Mouse (Mus musculus) limb, embryonic 12.5 days (tissue): ENCODE measurements around the gene Tns1. TPM values are rescaled to one million over a fixed set of nuclear protein-coding genes. Genes with fewer than 3 reads are reported as not detected.

ENCODE experiments used
- ATAC-seq: fragments of 200-750 bp; cut with Nextera tagmentation; 2 replicates; pipeline ENCODE4 v1.8.0; 2017; ENCODE audit warnings: low read depth, moderate TSS enrichment; ENCODE audit not compliant: insufficient number of reproducible peaks, insufficient read depth, low FRiP score, low TSS enrichment
- H3K27ac ChIP-seq: fragments of 300-500 bp; sonication (generic); 2 replicates; pipeline ENCODE4 v1.5.1; 2016; ENCODE audit warnings: mild to moderate bottlenecking, moderate library complexity
- H3K27me3 ChIP-seq: fragments of 300-500 bp; sonication (generic); 2 replicates; pipeline ENCODE4 v1.6.1; 2016; ENCODE audit warnings: mild to moderate bottlenecking, moderate library complexity
- H3K36me3 ChIP-seq: fragments of 300-500 bp; sonication (generic); 2 replicates; pipeline ENCODE4 v1.6.1; 2016; ENCODE audit warnings: mild to moderate bottlenecking, moderate library complexity
- H3K4me1 ChIP-seq: fragments of 300-500 bp; sonication (generic); replicated peaks from 2 replicates; pipeline ENCODE4 v1.6.1; 2016
- H3K4me2 ChIP-seq: fragments of 300-500 bp; sonication (generic); 2 replicates; pipeline ENCODE4 v1.6.1; 2016; ENCODE audit warnings: mild to moderate bottlenecking, moderate library complexity
- H3K4me3 ChIP-seq: fragments of 300-500 bp; sonication (generic); replicated peaks from 2 replicates; pipeline ENCODE4 v1.5.1; 2016; ENCODE audit warnings: mild to moderate bottlenecking
- H3K9ac ChIP-seq: fragments of 300-500 bp; sonication (generic); replicated peaks from 2 replicates; pipeline ENCODE4 v1.6.1; 2016; ENCODE audit warnings: mild to moderate bottlenecking, moderate library complexity
- H3K9me3 ChIP-seq: fragments of 300-500 bp; sonication (generic); 2 replicates; pipeline ENCODE4 v1.6.1; 2016; ENCODE audit warnings: mild to moderate bottlenecking, moderate library complexity
- WGBS: fragments of 180-500 bp; shearing (Covaris S2); methylation state at CpG from one replicate; pipeline ENCODE4 v1.1.7; 2016; 5-methylcytosine and 5-hydroxymethylcytosine counted together
- polyA plus RNA-seq: library from polyadenylated mRNA; unstranded; fragments of >200 nt; fragmentation: Nextera tagmentation; extraction: Ambion mirVana; gene quantifications from 2 replicates; pipeline ENCODE4 v1.2.1, GENCODE M21; 2016

The Tns1 gene
- polyA plus RNA-seq, 1 experiment from 2014 or later: 36.7 TPM

- WGBS: 41% methylated on average over 3 of the region's 3 CpGs
- Histone ChIP-seq H3K4me2 (0 out of 2 replicates have a peak overlapping the region, but pooled peaks have one; percentile 48), H3K4me3 (no peak overlapping the region), H3K9me3 (no peaks in the 10 kb centered on the region), H3K27me3 (no peaks in the 10 kb centered on the region), H3K9ac (no peak overlapping the region), H3K4me1 (peaks cover 78% of the 10 kb centered on the region), H3K27ac (peak overlapping the region; percentile 90), H3K36me3 (peaks cover 2% of the 10 kb centered on the region; the same call in 1 of the 2 replicates)
- ATAC-seq: no peak
These were observed 81.4 kb downstream of the Tns1 start for GRCm38 (mm10) chr1:74042711-74043467.

- H3K4me2 ChIP-seq: peak overlapping the region; percentile 48
- no peaks in the 10 kb centered on the region for H3K27me3 ChIP-seq
- H3K4me3 ChIP-seq: no peak overlapping the region
- no peaks in the 10 kb centered on the region; the same call in 1 of the 2 replicates for H3K36me3 ChIP-seq
- no peak overlapping the region for H3K9ac ChIP-seq
- H3K27ac ChIP-seq: peak overlapping the region; percentile 90
- H3K9me3 ChIP-seq: no peaks in the 10 kb centered on the region
- ATAC-seq: peak; percentile 57
- H3K4me1 ChIP-seq: peaks cover 82% of the 10 kb centered on the region
- 9% methylated on average over 8 of the region's 8 CpGs for WGBS
These were observed 82.6 kb downstream of the Tns1 start for GRCm38 (mm10) chr1:74041692-74042091.

DNA sequence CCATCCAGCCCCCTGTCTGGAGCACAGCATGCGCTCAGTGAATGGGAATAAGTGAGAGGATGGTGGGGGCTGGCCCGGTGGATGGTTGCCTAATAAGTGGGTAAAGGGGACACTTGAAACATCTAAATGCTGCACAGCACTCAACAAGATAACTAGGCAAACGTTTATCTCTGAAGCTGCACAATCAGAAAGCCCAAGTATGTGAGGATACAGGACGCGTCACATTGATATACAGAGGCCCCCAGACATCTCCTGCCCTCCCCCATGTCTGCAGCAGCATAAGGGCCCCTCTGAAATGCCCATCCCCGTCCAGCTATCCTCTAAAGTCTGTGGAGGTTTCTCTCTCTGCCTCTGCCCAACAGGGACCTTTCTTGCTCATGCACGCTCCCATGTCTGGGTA lies 83.1 kb downstream of the Tns1 start:
- H3K4me3 ChIP-seq: no peak overlapping the region

DNA sequence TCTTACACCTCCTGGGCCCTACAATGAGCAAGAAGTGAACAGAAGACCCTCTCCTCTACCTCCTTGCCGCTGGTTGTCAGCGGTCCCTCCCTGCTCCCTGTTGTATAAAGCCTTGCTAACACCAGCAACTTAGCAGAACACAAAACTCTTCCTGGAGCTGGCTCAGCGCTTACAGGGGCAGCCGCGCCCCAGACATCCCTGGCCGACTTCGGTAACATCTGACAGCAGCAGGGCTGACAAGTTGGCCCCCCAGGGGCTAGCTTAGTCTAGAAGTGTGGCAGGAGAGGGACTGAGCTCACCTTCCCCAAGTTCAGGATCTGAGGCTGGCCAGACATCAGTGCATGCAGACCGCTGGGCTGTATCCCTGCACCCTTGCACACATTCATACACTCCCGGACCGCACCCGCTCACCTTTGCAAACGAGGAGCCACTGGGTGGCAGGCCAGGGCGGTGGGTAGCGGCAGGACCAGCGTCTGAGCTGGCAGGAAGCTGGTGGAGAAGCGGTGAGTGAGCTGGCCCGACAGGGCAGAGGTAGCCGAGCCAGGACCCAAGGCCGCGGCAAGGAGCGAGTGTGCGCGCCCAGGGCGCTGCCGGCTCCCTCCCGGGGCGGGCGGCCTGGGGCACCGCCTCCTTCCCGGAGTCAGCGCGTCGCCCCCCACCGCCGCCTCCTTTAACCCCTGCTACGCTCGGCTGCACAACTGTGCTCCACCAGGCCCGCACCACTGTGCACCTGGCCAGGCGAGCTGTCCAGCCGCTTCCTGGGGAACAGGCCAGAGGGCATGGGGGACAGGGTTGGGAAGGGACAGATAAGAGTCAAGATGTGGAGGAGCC lies 87.5 kb downstream of the Tns1 start:
- Histone ChIP-seq H3K36me3 (no peaks in the 10 kb centered on the region; the same call in 1 of the 2 replicates), H3K4me2 (peak overlapping the region; percentile 65), H3K4me3 (peak overlapping the region; percentile 46), H3K9ac (peak overlapping the region; percentile 55), H3K27me3 (no peaks in the 10 kb centered on the region), H3K4me1 (peaks cover 92% of the 10 kb centered on the region), H3K27ac (peak overlapping the region; percentile 73), H3K9me3 (no peaks in the 10 kb centered on the region)
- WGBS: 2% methylated on average over 40 of the region's 40 CpGs
- ATAC-seq: 0 out of 2 replicates have a peak, but pooled peaks have one; percentile 44

More for the DNA sequence above, 83.1 kb downstream of the Tns1 start:
- WGBS: 37% methylated on average over 7 of the region's 7 CpGs
- no peak for ATAC-seq
- Histone ChIP-seq H3K4me1 (peaks cover 87% of the 10 kb centered on the region), H3K4me2 (peak overlapping the region; percentile 48), H3K36me3 (no peaks in the 10 kb centered on the region; the same call in 1 of the 2 replicates), H3K27ac (peak overlapping the region; percentile 90), H3K9me3 (no peaks in the 10 kb centered on the region), H3K9ac (no peak overlapping the region), H3K27me3 (no peaks in the 10 kb centered on the region)

GRCm38 (mm10) chr1:74035912-74036489 lies 88.2 kb downstream of the Tns1 start:
- ATAC-seq: no peak
- Histone ChIP-seq H3K4me2 (peak overlapping the region; percentile 65), H3K9me3 (no peaks in the 10 kb centered on the region), H3K4me3 (peak overlapping the region; percentile 46), H3K36me3 (no peaks in the 10 kb centered on the region; the same call in 1 of the 2 replicates), H3K9ac (peak overlapping the region; percentile 55), H3K27me3 (no peaks in the 10 kb centered on the region), H3K4me1 (peaks cover 92% of the 10 kb centered on the region), H3K27ac (peak overlapping the region; percentile 73)
- 41% methylated on average over 3 of the region's 3 CpGs for WGBS

- no peaks in the 10 kb centered on the region; the same call in 1 of the 2 replicates for H3K36me3 ChIP-seq
- H3K9ac ChIP-seq: no peak overlapping the region
- no peak for ATAC-seq
- no peaks in the 10 kb centered on the region for H3K27me3 ChIP-seq
- peak overlapping the region; percentile 65 for H3K4me2 ChIP-seq
- H3K9me3 ChIP-seq: no peaks in the 10 kb centered on the region
- 65% methylated on average over 4 of the region's 4 CpGs for WGBS
- H3K27ac ChIP-seq: peak overlapping the region; percentile 73; the same call in 1 of the 2 replicates
- H3K4me1 ChIP-seq: peaks cover 92% of the 10 kb centered on the region
- H3K4me3 ChIP-seq: no peak overlapping the region
These were observed 88.8 kb downstream of the Tns1 start for GRCm38 (mm10) chr1:74035487-74035886.

DNA sequence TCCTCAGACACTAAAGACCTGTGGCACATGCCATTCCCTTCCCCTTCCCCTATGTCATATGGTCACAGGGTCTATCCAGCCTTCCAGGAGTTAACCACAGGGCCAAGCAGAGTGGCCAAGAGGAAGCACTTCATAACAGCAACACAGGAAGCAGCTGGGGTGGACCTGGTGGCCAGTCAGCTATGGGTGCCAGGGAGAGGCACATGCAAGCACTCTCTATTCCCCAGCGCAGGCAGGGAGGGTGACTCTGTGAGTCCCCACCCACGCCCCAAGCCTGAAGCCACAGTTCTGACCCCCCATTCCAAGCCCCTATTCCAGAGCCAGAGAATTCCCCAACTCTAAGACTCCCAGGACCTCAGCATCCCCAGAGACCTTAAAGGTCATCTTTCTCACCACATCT lies 89.5 kb downstream of the Tns1 start:
- no peaks in the 10 kb centered on the region; the same call in 1 of the 2 replicates for H3K36me3 ChIP-seq
- ATAC-seq: no peak
- peaks cover 92% of the 10 kb centered on the region for H3K4me1 ChIP-seq
- no peak overlapping the region for H3K9ac ChIP-seq
- H3K4me2 ChIP-seq: no peak overlapping the region
- WGBS: 97% methylated on average over 2 of the region's 2 CpGs
- no peaks in the 10 kb centered on the region for H3K9me3 ChIP-seq
- no peak overlapping the region for H3K4me3 ChIP-seq
- H3K27ac ChIP-seq: no peak overlapping the region
- H3K27me3 ChIP-seq: no peaks in the 10 kb centered on the region

DNA sequence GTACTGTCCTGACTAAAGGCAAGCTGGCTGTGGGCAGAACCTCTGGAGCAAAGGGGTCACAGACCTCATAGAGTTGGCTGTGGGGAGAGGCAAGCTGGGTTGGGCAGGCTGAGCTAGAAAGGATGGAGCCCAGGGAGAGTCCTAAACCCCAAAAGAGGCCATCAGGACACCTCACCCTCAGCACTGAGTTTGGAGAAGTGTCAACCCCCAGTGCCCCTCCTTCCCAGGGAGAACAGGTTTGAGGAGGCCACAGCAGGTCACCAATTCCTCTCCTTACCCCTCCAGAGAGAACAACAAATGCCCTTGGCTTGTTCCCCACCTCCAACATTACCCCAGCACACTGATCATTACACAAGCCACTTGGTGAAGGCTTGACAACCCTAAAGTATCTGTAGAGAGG lies 90.0 kb downstream of the Tns1 start:
- H3K27ac ChIP-seq: no peak overlapping the region
- H3K27me3 ChIP-seq: no peaks in the 10 kb centered on the region
- no peaks in the 10 kb centered on the region; the same call in 1 of the 2 replicates for H3K36me3 ChIP-seq
- no peak overlapping the region for H3K4me2 ChIP-seq
- no peak overlapping the region for H3K9ac ChIP-seq
- no peak for ATAC-seq
- H3K4me1 ChIP-seq: peaks cover 93% of the 10 kb centered on the region
- no peaks in the 10 kb centered on the region for H3K9me3 ChIP-seq
- no peak overlapping the region for H3K4me3 ChIP-seq

DNA sequence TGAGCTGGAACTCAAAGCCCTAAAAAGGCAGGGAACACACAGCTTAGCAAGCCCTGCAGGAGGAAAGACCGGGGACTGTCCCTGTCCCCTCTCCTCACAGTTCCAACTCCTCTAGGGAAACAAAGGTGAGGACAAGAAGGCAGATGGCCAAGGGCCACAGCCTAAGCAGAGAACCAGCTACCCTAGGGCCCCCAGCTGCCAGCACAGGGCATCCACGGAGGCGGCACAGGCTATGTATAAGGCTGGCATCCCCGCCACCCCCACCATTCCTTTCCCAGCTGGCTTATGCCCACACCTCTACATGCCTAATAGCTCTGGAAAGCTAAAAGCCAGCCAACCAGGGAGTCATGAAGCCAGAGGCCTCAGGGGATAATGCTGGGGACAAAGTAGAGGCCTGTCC lies 90.8 kb downstream of the Tns1 start:
- Histone ChIP-seq H3K4me1 (peaks cover 93% of the 10 kb centered on the region), H3K27ac (peak overlapping the region; percentile 19; the same call in 1 of the 2 replicates), H3K4me2 (no peak overlapping the region), H3K36me3 (no peaks in the 10 kb centered on the region; the same call in 1 of the 2 replicates), H3K9ac (no peak overlapping the region), H3K27me3 (no peaks in the 10 kb centered on the region), H3K4me3 (no peak overlapping the region), H3K9me3 (no peaks in the 10 kb centered on the region)
- ATAC-seq: no peak
- 79% methylated on average over 4 of the region's 4 CpGs for WGBS

GRCm38 (mm10) chr1:74032966-74033365 lies 91.3 kb downstream of the Tns1 start:
- Histone ChIP-seq H3K4me1 (peaks cover 94% of the 10 kb centered on the region), H3K4me2 (no peak overlapping the region), H3K4me3 (no peak overlapping the region), H3K27me3 (no peaks in the 10 kb centered on the region), H3K27ac (0 out of 2 replicates have a peak overlapping the region, but pooled peaks have one; percentile 19), H3K36me3 (no peaks in the 10 kb centered on the region; the same call in 1 of the 2 replicates), H3K9ac (no peak overlapping the region), H3K9me3 (no peaks in the 10 kb centered on the region)
- WGBS: 88% methylated on average over 5 of the region's 5 CpGs
- no peak for ATAC-seq
